In genomic region chr6:96499464-96499863, GRCm38 (mm10) we compare ENCODE assay signal across 14 mouse cellular contexts.
"Had no signal": no experiment of that assay in that cellular context is flagged by ENCODE, and none has a peak within 500 bp of the region (broad histone marks: within the 10 kb centered on the region; RNA-seq: fewer than 3 reads in every experiment).

No protein-coding gene starts in this region.

- ATAC-seq: midbrain, embryonic 13.5 days; midbrain, embryonic 15.5 days had no signal

- H3K36me3 ChIP-seq: midbrain, embryonic 13.5 days; midbrain, embryonic 15.5 days; neural tube, embryonic 12.5 days; stomach, embryonic 15.5 days had no signal

- H3K27ac ChIP-seq: midbrain, embryonic 13.5 days; midbrain, embryonic 15.5 days; neural tube, embryonic 12.5 days; stomach, embryonic 15.5 days; stomach, postnatal 0 days had no signal

- H3K27me3 ChIP-seq: midbrain, embryonic 13.5 days; midbrain, embryonic 15.5 days; neural tube, embryonic 12.5 days; stomach, embryonic 15.5 days had no signal

- DNase-seq: lung, adult 18-20 months; lung, embryonic 14.5 days; lung, postnatal 10 days; lung, postnatal 4 days; right cerebral cortex, postnatal 14 days; thymus, adult 2 months; thymus, postnatal 25 days; thymus, postnatal 4 days had no signal

- H3K4me1 ChIP-seq: midbrain, embryonic 15.5 days; neural tube, embryonic 12.5 days; stomach, embryonic 15.5 days had no signal

- H3K4me2 ChIP-seq: lung, embryonic 14.5 days; midbrain, embryonic 11.5 days; midbrain, embryonic 13.5 days; midbrain, embryonic 15.5 days; neural tube, embryonic 12.5 days; stomach, embryonic 15.5 days had no signal

- H3K4me3 ChIP-seq: midbrain, embryonic 13.5 days; midbrain, embryonic 15.5 days; neural tube, embryonic 12.5 days; stomach, embryonic 15.5 days had no signal

- H3K9me3 ChIP-seq: midbrain, embryonic 13.5 days; midbrain, embryonic 15.5 days; neural tube, embryonic 12.5 days; stomach, embryonic 15.5 days had no signal

- H3K9ac ChIP-seq: lung, embryonic 14.5 days; midbrain, embryonic 13.5 days; midbrain, embryonic 15.5 days; neural tube, embryonic 12.5 days; stomach, embryonic 15.5 days had no signal
